Mouse (Mus musculus) splenic B cell, adult 2 months (primary cell): ENCODE measurements around the gene Erich4.
A peak's percentile ranks its signal among the peaks of the same experiment; 100 is the strongest.

Experiments
- DNase-seq: peaks from one replicate; pipeline ENCODE4 v3.0.0-alpha.2; 2011; ENCODE audit warnings: low read depth, low spot score
- H3K27me3 ChIP-seq: 2 replicates; pipeline ENCODE4 v1.6.1; 2012; ENCODE audit warnings: mild to moderate bottlenecking, low read length, moderate library complexity, mixed read lengths; ENCODE audit not compliant: control insufficient read depth, poor library complexity, insufficient read depth, severe bottlenecking
- H3K36me3 ChIP-seq: 2 replicates; pipeline ENCODE4 v1.6.1; 2012; ENCODE audit warnings: mild to moderate bottlenecking, low read length, moderate library complexity, mixed read lengths; ENCODE audit not compliant: control insufficient read depth, poor library complexity, insufficient read depth, severe bottlenecking

Gene Erich4

GRCm38 (mm10) chr7:25614831-25615705 lies 624 bp downstream of the Erich4 start:
- no peaks in the 10 kb centered on the region for H3K27me3 ChIP-seq
- DNase-seq, result no peak
- no peaks in the 10 kb centered on the region for H3K36me3 ChIP-seq

DNA sequence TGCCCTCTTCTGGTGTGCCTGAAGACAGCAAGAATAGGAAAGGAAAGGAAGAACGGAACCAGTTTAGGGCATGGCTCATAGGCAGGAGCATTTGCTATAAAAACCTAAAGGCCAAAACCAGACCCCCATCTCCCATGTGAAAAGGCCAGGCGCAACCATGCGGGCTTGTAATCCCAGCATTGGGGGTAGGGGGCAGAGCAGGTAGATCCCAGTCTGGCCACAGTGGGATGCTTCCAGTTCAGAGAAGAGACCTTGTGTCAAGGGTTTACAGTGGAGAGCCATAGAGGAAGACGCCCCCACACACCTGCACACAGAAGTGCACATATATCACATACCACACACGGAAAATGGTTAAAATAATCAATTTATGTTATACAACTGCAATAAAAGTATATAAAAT lies 1.6 kb downstream of the Erich4 start:
- no peak for DNase-seq
- Histone ChIP-seq H3K36me3 (no peaks in the 10 kb centered on the region), H3K27me3 (no peaks in the 10 kb centered on the region)

GRCm38 (mm10) chr7:25611501-25611900 lies 4.2 kb downstream of the Erich4 start:
- Histone ChIP-seq H3K36me3 (no peaks in the 10 kb centered on the region), H3K27me3 (no peaks in the 10 kb centered on the region)
- no peak for DNase-seq

GRCm38 (mm10) chr7:25610056-25610455 lies 5.6 kb downstream of the Erich4 start:
- no peaks in the 10 kb centered on the region for H3K27me3 ChIP-seq
- no peak for DNase-seq

DNA sequence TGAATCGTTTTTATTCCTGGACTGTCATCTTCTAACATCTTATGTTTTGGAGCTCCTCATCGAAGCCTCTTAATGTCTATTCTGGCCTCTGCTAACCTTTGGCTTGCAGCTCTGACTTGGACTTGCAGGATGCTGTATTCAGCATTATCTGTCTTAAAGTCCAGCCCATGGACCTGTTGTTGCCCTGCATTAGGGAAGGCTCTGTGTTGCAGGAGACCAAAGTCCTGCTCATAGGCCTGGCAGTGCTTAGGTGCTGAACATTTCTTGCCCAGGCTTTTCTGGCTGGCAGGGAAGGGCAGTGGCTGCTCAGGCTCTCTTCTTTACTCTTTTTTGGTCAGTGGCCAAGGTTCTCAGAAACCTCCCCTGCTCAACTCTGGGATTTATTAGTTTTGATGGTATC lies 8.5 kb downstream of the Erich4 start:
- no peak for DNase-seq
- Histone ChIP-seq H3K36me3 (no peaks in the 10 kb centered on the region), H3K27me3 (no peaks in the 10 kb centered on the region)

More at GRCm38 (mm10) chr7:25610056-25610455, 5.6 kb downstream of the Erich4 start:
- H3K36me3 ChIP-seq, result no peaks in the 10 kb centered on the region

DNA sequence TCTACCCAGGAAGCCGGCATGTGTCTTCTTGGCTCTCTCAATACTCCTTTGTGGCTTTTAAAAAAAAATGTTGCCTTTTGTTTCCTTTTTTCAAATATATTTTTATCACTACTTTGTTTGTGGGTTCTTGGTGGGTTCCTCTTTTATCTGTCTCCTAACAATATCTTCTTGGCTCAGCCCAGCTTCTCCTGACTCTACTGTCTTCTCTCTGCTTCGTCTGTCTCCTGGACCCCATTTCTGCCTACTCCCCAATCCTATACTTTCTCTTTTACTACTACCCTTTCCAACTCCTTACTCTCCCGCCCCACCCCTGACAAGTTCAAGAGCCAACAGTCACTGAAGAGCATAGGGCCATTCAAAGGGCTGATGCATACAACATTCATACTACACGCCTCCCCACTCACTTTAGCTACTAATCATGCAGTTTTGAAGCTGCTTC lies 9.0 kb downstream of the Erich4 start:
- DNase-seq, result peak; percentile 64
- no peaks in the 10 kb centered on the region for H3K36me3 ChIP-seq
- H3K27me3 ChIP-seq, result no peaks in the 10 kb centered on the region

- Histone ChIP-seq H3K36me3 (no peaks in the 10 kb centered on the region), H3K27me3 (no peaks in the 10 kb centered on the region)
- no peak for DNase-seq
Observed at GRCm38 (mm10) chr7:25601346-25601745, 14.3 kb downstream of the Erich4 start.

DNA sequence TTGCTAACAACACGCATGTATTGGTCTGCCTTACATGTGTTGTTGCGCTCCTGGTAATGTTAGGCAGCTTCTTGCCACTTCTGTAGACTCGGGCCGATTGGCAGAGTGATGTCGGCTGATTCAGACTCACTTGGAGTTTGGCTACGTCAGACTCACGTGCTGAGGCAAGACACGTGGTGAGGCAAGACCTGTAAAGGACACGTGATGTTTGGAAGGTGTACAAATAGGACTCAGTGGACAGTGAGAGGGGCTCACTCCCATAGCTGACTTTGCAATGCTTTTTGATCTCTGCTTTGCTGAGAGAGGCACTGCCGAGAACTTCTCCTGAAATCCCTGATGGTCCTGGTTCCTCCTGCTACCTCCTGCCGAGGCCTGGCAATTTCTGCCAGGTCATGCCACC lies 15.0 kb downstream of the Erich4 start:
- no peaks in the 10 kb centered on the region for H3K36me3 ChIP-seq
- no peaks in the 10 kb centered on the region for H3K27me3 ChIP-seq
- DNase-seq, result no peak

GRCm38 (mm10) chr7:25599663-25600062 lies 16.0 kb downstream of the Erich4 start:
- H3K36me3 ChIP-seq, result no peaks in the 10 kb centered on the region
- H3K27me3 ChIP-seq, result no peaks in the 10 kb centered on the region
- DNase-seq, result peak; percentile 88

- Histone ChIP-seq H3K36me3 (no peaks in the 10 kb centered on the region), H3K27me3 (no peaks in the 10 kb centered on the region)
- peak; percentile 35 for DNase-seq
Observed at GRCm38 (mm10) chr7:25593859-25594258, 21.8 kb downstream of the Erich4 start.

DNA sequence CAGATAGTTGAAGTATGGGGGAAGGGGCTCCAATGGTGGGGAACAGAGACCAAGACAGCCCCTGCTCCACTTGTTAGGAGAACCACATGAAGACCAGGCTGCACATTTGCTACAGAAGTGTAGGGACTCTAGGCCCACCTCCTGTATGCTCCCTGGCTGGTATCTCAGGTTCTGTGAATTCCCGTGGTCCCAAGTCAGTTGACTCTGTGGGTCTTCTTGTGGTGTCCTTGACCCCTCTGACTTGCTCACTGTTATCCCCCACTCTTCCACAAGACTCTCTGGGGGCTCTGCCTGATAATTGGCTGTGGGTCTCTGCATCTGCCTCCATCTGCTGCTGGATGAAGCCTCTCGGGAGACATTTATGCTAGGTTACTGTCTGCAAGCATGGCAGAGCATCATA lies 24.5 kb downstream of the Erich4 start:
- Histone ChIP-seq H3K36me3 (no peaks in the 10 kb centered on the region), H3K27me3 (no peaks in the 10 kb centered on the region)
- no peak for DNase-seq

DNA sequence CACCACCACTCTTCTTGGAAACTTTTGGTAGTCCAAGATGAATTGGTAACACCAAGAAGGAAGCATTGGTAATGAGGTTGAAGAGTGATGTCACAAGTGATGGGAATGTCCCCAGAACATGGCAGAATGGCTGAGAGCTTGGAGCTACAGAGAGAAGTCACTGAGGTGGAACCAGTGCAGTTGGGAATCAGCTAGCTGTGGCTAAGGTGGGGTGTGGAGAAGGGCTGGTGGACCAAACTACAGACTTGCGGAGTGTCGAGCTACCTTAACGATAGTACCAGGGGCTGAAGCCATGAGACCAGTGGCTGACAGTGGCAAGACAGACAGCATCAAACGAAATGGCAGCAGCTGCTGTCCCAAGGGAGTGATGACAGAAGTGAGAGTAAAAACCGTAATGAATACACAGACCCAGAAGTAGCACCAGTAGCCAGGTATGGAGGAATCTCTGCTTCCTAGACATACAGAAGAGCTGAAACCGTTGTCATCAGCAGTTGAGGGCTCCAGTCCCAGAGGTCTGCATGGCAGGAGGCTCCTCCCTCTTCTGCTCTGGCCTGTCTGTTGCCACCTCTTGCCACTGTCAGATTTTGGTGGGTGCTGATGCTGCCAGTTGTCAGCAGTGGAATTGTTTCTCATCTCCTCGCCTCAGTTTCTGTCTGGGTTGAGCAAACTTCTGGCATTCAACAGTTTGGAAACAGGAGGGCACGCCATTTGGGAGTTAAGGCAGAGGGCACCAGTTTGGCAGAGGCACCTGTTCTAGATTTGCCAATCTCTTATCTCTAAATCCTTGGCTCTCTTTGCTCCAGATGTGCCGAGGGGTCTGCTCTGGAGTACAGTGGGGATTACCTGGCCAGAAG lies 30.1 kb downstream of the Erich4 start:
- Histone ChIP-seq H3K27me3 (no peaks in the 10 kb centered on the region), H3K36me3 (no peaks in the 10 kb centered on the region)
- DNase-seq, result peak; percentile 77

- no peaks in the 10 kb centered on the region for H3K36me3 ChIP-seq
Observed at GRCm38 (mm10) chr7:25584651-25585050, 31.0 kb downstream of the Erich4 start.

DNA sequence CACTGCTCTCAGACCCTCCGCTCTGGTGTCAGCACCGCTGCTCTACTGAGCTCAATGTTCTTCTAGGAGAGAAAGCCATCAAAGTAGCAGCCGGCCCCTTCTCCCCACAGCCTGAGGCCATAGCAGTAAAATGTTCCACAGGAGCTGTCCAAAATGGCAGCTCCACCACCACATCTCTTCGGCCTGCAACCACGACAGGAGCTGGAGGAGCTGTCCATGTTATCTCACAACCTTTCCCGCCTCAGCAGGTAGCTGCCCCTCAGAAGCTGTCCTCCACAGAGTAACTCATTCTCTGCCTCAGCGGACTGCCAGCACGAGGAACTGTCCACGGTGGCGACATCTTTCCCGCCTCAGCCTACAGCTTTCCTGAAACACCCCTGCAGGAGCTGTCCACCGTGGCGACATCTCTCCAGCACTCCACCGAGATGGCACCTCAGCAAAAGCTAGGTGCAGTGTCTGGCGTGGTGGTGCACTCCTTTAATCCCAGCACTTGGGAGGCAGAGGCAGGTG lies 33.3 kb downstream of the Erich4 start:
- no peak for DNase-seq
- Histone ChIP-seq H3K36me3 (no peaks in the 10 kb centered on the region), H3K27me3 (no peaks in the 10 kb centered on the region)

More at GRCm38 (mm10) chr7:25584651-25585050, 31.0 kb downstream of the Erich4 start:
- H3K27me3 ChIP-seq, result no peaks in the 10 kb centered on the region
- DNase-seq, result no peak

- no peak for DNase-seq
- H3K27me3 ChIP-seq, result no peaks in the 10 kb centered on the region
- H3K36me3 ChIP-seq, result no peaks in the 10 kb centered on the region
Observed at GRCm38 (mm10) chr7:25579441-25579840, 36.3 kb downstream of the Erich4 start.
